Mouse (Mus musculus): ENCODE results near the gene Chmp2b. TPM values are rescaled to one million over a fixed set of nuclear protein-coding genes. Genes with fewer than 3 reads are reported as not detected.

The Chmp2b gene
- polyA plus RNA-seq, 1 experiment = 24.9 TPM

- Histone ChIP-seq H3K36me3 (ENCODE audit: control insufficient read depth, insufficient read depth, low read length) (no peaks in the 10 kb centered on the region), H3K27ac (ENCODE audit: control insufficient read depth, insufficient read depth, low read depth, low read length) (no peak overlapping the region), H3K4me3 (ENCODE audit: control insufficient read depth, low read depth, low read length) (no peak overlapping the region), H3K4me1 (ENCODE audit: control insufficient read depth, insufficient read depth, low read length) (no peaks in the 10 kb centered on the region), H3K27me3 (ENCODE audit: control insufficient read depth, insufficient read depth, low read length) (no peaks in the 10 kb centered on the region)
- TF ChIP-seq CTCF (IDR thresholded peaks at IDR 0.05; ENCODE audit: control insufficient read depth, insufficient read depth, insufficient replicate concordance, low read depth, low read length) = no peak
- no peak for TF ChIP-seq POLR2A (IDR thresholded peaks at IDR 0.05; ENCODE audit: control insufficient read depth, low read depth, low read length)
Measured at GRCm38 (mm10) chr16:65526695-65527094, 35.8 kb downstream of the Chmp2b start.

DNA sequence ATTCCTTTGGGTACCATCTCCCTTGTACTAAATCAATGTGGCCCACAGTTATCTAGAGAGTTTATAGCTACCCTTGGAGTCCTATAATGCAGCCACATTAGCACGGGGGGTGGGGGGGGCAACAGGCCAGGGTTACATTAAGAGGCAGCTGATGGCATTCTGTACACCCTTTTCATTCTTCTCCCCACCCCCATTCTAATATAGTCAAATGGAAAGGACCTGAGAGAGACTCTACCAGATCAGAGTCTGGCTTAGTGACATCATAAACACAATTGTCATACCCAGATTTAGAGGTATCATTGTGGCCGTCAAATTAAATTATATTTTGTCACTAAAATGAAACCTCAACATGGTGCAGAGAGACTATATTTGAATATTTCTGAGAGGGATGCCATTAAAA is 36.5 kb downstream of the Chmp2b start:
- Histone ChIP-seq H3K4me1 (ENCODE audit: control insufficient read depth, insufficient read depth, low read length) (no peaks in the 10 kb centered on the region), H3K36me3 (ENCODE audit: control insufficient read depth, insufficient read depth, low read length) (no peaks in the 10 kb centered on the region), H3K27me3 (ENCODE audit: control insufficient read depth, insufficient read depth, low read length) (no peaks in the 10 kb centered on the region), H3K4me3 (ENCODE audit: control insufficient read depth, low read depth, low read length) (no peak overlapping the region), H3K27ac (ENCODE audit: control insufficient read depth, insufficient read depth, low read depth, low read length) (no peak overlapping the region)
- TF ChIP-seq CTCF (IDR thresholded peaks at IDR 0.05; ENCODE audit: control insufficient read depth, insufficient read depth, insufficient replicate concordance, low read depth, low read length) = no peak
- TF ChIP-seq POLR2A (IDR thresholded peaks at IDR 0.05; ENCODE audit: control insufficient read depth, low read depth, low read length) = no peak

- H3K36me3 ChIP-seq (ENCODE audit: control insufficient read depth, insufficient read depth, low read length) = no peaks in the 10 kb centered on the region
- no peaks in the 10 kb centered on the region for H3K4me1 ChIP-seq (ENCODE audit: control insufficient read depth, insufficient read depth, low read length)
- TF ChIP-seq POLR2A (IDR thresholded peaks at IDR 0.05; ENCODE audit: control insufficient read depth, low read depth, low read length) (no peak), CTCF (IDR thresholded peaks at IDR 0.05; ENCODE audit: control insufficient read depth, insufficient read depth, insufficient replicate concordance, low read depth, low read length) (no peak)
- H3K27me3 ChIP-seq (ENCODE audit: control insufficient read depth, insufficient read depth, low read length) = no peaks in the 10 kb centered on the region
- no peak within 1 kb of the TSS for H3K27ac ChIP-seq (ENCODE audit: control insufficient read depth, insufficient read depth, low read depth, low read length)
- no peak within 1 kb of the TSS for H3K4me3 ChIP-seq (ENCODE audit: control insufficient read depth, low read depth, low read length)
Measured at GRCm38 (mm10) chr16:65520211-65520610, 42.3 kb downstream of the Chmp2b start, which contains the start of gene Pou1f1. Gene Pou1f1 (plus strand): TSS chr16:65520511.

DNA sequence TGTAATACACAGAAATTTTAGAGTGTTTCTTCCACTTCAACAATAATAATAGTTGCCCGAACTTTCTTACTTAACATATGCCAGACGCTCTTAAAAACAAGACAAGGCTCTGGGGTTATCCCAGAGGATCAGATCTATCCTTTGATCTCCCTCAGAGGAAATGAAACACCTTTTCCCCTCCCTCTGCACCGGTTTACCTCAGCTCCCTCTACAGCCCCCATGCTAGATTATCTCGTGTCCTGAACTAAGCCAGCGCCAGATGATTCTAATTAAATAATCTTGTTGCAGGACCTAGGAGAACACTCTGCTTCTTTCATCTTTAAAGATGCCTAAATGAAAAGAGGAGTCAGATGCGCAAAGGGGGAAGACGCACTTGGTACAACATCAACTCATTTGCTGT is 48.3 kb downstream of the Chmp2b start:
- H3K27ac ChIP-seq (ENCODE audit: control insufficient read depth, insufficient read depth, low read depth, low read length) = no peak overlapping the region
- H3K4me1 ChIP-seq (ENCODE audit: control insufficient read depth, insufficient read depth, low read length) = no peaks in the 10 kb centered on the region
- no peak overlapping the region for H3K4me3 ChIP-seq (ENCODE audit: control insufficient read depth, low read depth, low read length)
- H3K36me3 ChIP-seq (ENCODE audit: control insufficient read depth, insufficient read depth, low read length) = no peaks in the 10 kb centered on the region
- no peaks in the 10 kb centered on the region for H3K27me3 ChIP-seq (ENCODE audit: control insufficient read depth, insufficient read depth, low read length)
- TF ChIP-seq CTCF (IDR thresholded peaks at IDR 0.05; ENCODE audit: control insufficient read depth, insufficient read depth, insufficient replicate concordance, low read depth, low read length) = no peak

DNA sequence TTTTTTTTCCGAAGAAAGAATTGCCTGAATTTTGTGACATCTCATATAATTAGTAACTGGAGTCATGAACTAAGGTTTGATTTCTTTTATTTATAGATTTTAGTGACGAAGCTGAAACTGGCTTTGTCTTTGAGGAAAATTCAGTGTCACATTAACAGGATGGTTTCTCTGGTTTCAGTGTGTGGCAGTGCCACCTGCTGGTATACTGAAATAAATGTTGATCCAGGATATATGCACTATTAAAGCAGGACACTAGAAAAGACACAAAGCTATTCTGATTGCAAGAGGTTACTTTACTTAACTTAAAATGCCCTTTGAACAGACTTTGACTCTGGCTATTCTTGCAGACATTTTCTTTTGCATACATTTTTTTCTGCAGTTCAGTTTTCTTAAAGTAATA is 65.5 kb downstream of the Chmp2b start:
- no peak for TF ChIP-seq CTCF (IDR thresholded peaks at IDR 0.05; ENCODE audit: control insufficient read depth, insufficient read depth, insufficient replicate concordance, low read depth, low read length)
- TF ChIP-seq POLR2A (IDR thresholded peaks at IDR 0.05; ENCODE audit: control insufficient read depth, low read depth, low read length) = no peak
- H3K4me1 ChIP-seq (ENCODE audit: control insufficient read depth, insufficient read depth, low read length) = no peaks in the 10 kb centered on the region
- no peak overlapping the region for H3K27ac ChIP-seq (ENCODE audit: control insufficient read depth, insufficient read depth, low read depth, low read length)
- H3K36me3 ChIP-seq (ENCODE audit: control insufficient read depth, insufficient read depth, low read length) = no peaks in the 10 kb centered on the region
- no peaks in the 10 kb centered on the region for H3K27me3 ChIP-seq (ENCODE audit: control insufficient read depth, insufficient read depth, low read length)
- H3K4me3 ChIP-seq (ENCODE audit: control insufficient read depth, low read depth, low read length) = no peak overlapping the region

- Histone ChIP-seq H3K4me1 (ENCODE audit: control insufficient read depth, insufficient read depth, low read length) (no peaks in the 10 kb centered on the region), H3K4me3 (ENCODE audit: control insufficient read depth, low read depth, low read length) (no peak overlapping the region), H3K27me3 (ENCODE audit: control insufficient read depth, insufficient read depth, low read length) (no peaks in the 10 kb centered on the region), H3K27ac (ENCODE audit: control insufficient read depth, insufficient read depth, low read depth, low read length) (no peak overlapping the region), H3K36me3 (ENCODE audit: control insufficient read depth, insufficient read depth, low read length) (no peaks in the 10 kb centered on the region)
- TF ChIP-seq CTCF (IDR thresholded peaks at IDR 0.05; ENCODE audit: control insufficient read depth, insufficient read depth, insufficient replicate concordance, low read depth, low read length) (no peak), POLR2A (IDR thresholded peaks at IDR 0.05; ENCODE audit: control insufficient read depth, low read depth, low read length) (no peak)
Measured at GRCm38 (mm10) chr16:65496030-65496429, 66.5 kb downstream of the Chmp2b start.

Other genes with a start within 250 kb of the Chmp2b start
- gene Pou1f1, start 42.2 kb downstream of the Chmp2b start, polyA plus RNA-seq (2012; rRNA removed) = not detected in 2 replicates

Measured in testis, adult 2 months (tissue).